In genomic region chr13:63096764-63097163, GRCm38 (mm10) we compare ENCODE assay signal across 10 mouse cellular contexts.
DNase-seq lines count a peak whose midpoint lies in the region; ATAC-seq and TF ChIP-seq lines count a peak whose summit lies in the region.
"Had no signal": no experiment of that assay in that cellular context is flagged by ENCODE, and none has a peak within 500 bp of the region (broad histone marks: within the 10 kb centered on the region; RNA-seq: fewer than 3 reads in every experiment).

No protein-coding gene starts in this region.

- WGBS in embryonic facial prominence, embryonic 13.5 days, result 62% methylated on average over 3 of the region's 3 CpGs
- 66% methylated on average over 3 of the region's 3 CpGs for WGBS in embryonic facial prominence, embryonic 10.5 days
- WGBS in kidney, postnatal 0 days, result 45% methylated on average over 3 of the region's 3 CpGs

- no peak for TF ChIP-seq CTCF in embryonic fibroblast, embryonic 13.5 days (IDR thresholded peaks at IDR 0.05; ENCODE audit: borderline replicate concordance, insufficient read depth, low read length)
- no peak for TF ChIP-seq CTCF in kidney, postnatal 0 days (IDR thresholded peaks at IDR 0.05; ENCODE audit: low read depth)

- no peak overlapping the region for H3K9ac ChIP-seq in embryonic facial prominence, embryonic 13.5 days
- H3K9ac ChIP-seq in kidney, postnatal 0 days (ENCODE audit: low read depth, low read length), result no peak overlapping the region

- no peaks in the 10 kb centered on the region for H3K36me3 ChIP-seq in embryonic facial prominence, embryonic 13.5 days
- H3K36me3 ChIP-seq in embryonic facial prominence, embryonic 10.5 days (replicated peaks), result no peaks in the 10 kb centered on the region
- H3K36me3 ChIP-seq in kidney, postnatal 0 days (ENCODE audit: insufficient read depth, low read length), result no peaks in the 10 kb centered on the region

- ATAC-seq in embryonic facial prominence, embryonic 13.5 days (ENCODE audit: insufficient number of reproducible peaks, insufficient read depth, low FRiP score, low TSS enrichment, low read depth), result no peak
- ATAC-seq in kidney, postnatal 0 days (replicated peaks; ENCODE audit: low FRiP score, low read depth), result no peak

- no peak for DNase-seq in embryonic facial prominence, embryonic 10.5 days (ENCODE audit: low spot score)
- DNase-seq in kidney, postnatal 0 days (ENCODE audit: low spot score), result peak; percentile 83
- DNase-seq in lung, postnatal 10 days, result peak; percentile 86
- DNase-seq in right cerebral cortex, postnatal 14 days, result no peak
- no peak for DNase-seq in layer of hippocampus, postnatal 25 days (ENCODE audit: extremely low spot score in 1 of 2, low spot score in 1 of 2)
- DNase-seq in urinary bladder, adult 2 months (ENCODE audit: low spot score), result no peak

- H3K9me3 ChIP-seq in embryonic facial prominence, embryonic 13.5 days, result no peaks in the 10 kb centered on the region
- H3K9me3 ChIP-seq in embryonic facial prominence, embryonic 10.5 days, result no peaks in the 10 kb centered on the region
- H3K9me3 ChIP-seq in kidney, postnatal 0 days (replicated peaks; ENCODE audit: low read length), result no peaks in the 10 kb centered on the region

- H3K27ac ChIP-seq in embryonic facial prominence, embryonic 13.5 days, result 0 out of 2 replicates have a peak overlapping the region, but pooled peaks have one; percentile 4
- H3K27ac ChIP-seq in embryonic facial prominence, embryonic 10.5 days (replicated peaks), result no peak overlapping the region
- H3K27ac ChIP-seq in embryonic fibroblast, embryonic 13.5 days (ENCODE audit: insufficient read depth, low read length), result peak overlapping the region; percentile 72; the same call in 1 of the 2 replicates
- H3K27ac ChIP-seq in kidney, postnatal 0 days, result no peak overlapping the region

- no peaks in the 10 kb centered on the region for H3K27me3 ChIP-seq in embryonic facial prominence, embryonic 13.5 days
- H3K27me3 ChIP-seq in embryonic facial prominence, embryonic 10.5 days (replicated peaks; ENCODE audit: low read depth, poor library complexity, severe bottlenecking), result no peaks in the 10 kb centered on the region
- no peaks in the 10 kb centered on the region for H3K27me3 ChIP-seq in kidney, postnatal 0 days (ENCODE audit: insufficient read depth, low read length)
- H3K27me3 ChIP-seq: CH12.LX had no signal

- no peak overlapping the region for H3K4me2 ChIP-seq in embryonic facial prominence, embryonic 13.5 days
- H3K4me2 ChIP-seq in kidney, postnatal 0 days (ENCODE audit: low read length), result no peak overlapping the region

- no peak overlapping the region for H3K4me3 ChIP-seq in embryonic facial prominence, embryonic 13.5 days
- no peak overlapping the region for H3K4me3 ChIP-seq in embryonic facial prominence, embryonic 10.5 days
- H3K4me3 ChIP-seq in embryonic fibroblast, embryonic 13.5 days (ENCODE audit: insufficient read depth, low read length), result no peak overlapping the region
- H3K4me3 ChIP-seq in kidney, postnatal 0 days (replicated peaks; ENCODE audit: low read depth, low read length), result no peak overlapping the region
- H3K4me3 ChIP-seq: megakaryocyte, embryonic 14.5 days had no signal

- peaks cover 21% of the 10 kb centered on the region for H3K4me1 ChIP-seq in embryonic facial prominence, embryonic 13.5 days
- peaks cover 22% of the 10 kb centered on the region for H3K4me1 ChIP-seq in embryonic facial prominence, embryonic 10.5 days
- H3K4me1 ChIP-seq in embryonic fibroblast, embryonic 13.5 days (ENCODE audit: control insufficient read depth, insufficient read depth, low read length), result peaks cover 8% of the 10 kb centered on the region
- peaks cover 9% of the 10 kb centered on the region; the same call in 1 of the 2 replicates for H3K4me1 ChIP-seq in kidney, postnatal 0 days (replicated peaks; ENCODE audit: insufficient read depth, low read length)

- TF ChIP-seq POLR2A in embryonic fibroblast, embryonic 13.5 days (IDR thresholded peaks at IDR 0.05; ENCODE audit: low read depth, low read length), result 0 out of 2 replicates have a peak, but pooled peaks have one; percentile 11

Comparison
In these comparisons a context has a peak if more than half of its experiments do, and no peak if none do; other contexts are left out.
1. H3K27ac ChIP-seq: peak in embryonic facial prominence, embryonic 13.5 days (single experiment) and embryonic fibroblast, embryonic 13.5 days (single experiment); none in embryonic facial prominence, embryonic 10.5 days (single experiment) and kidney, postnatal 0 days (single experiment).
2. DNase-seq: peak in kidney, postnatal 0 days (single experiment) and lung, postnatal 10 days (single experiment); none in embryonic facial prominence, embryonic 10.5 days (single experiment), right cerebral cortex, postnatal 14 days (single experiment), layer of hippocampus, postnatal 25 days (0 of 2) and urinary bladder, adult 2 months (single experiment).